Mouse (Mus musculus): ENCODE measurements at regions not wholly inside any gene's neighbourhood (a gene's known extent, or its start where the extent isn't known, plus 50 kb on each side); places are given as distances from the start of the nearest gene placed in this dataset.

DNA sequence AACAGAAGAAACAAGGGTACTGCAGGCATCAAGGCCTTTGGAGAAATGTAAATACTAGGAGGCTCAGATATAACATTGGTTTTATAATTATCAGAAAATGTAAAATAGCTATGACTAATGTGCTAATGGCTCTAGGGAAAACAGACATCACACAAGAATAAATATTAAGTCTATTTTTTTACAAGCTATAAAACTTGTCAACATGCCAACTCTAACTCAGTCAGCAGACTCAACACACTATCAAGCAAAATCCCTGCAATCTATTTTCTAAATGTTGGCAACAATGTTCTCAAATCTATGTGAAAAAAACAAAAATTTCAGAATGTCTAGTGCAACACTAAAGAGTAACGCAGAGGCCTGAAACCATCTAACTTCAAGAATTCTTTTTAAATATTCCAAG is 93.5 kb upstream of the Wdr75 start:
- TF ChIP-seq POLR2A (IDR thresholded peaks at IDR 0.05; ENCODE audit: control insufficient read depth in 1 of 2, insufficient read depth in 1 of 2, low read depth in 1 of 2, low read length in 2 of 2, poor library complexity in 1 of 2) (no peak), CTCF (IDR thresholded peaks at IDR 0.05 in 2 of 3, conservative IDR thresholded peaks at IDR 0.05 in 1 of 3; ENCODE audit: control insufficient read depth in 1 of 3, insufficient read depth in 1 of 3, low read depth in 2 of 3, low read length in 3 of 3, poor library complexity in 1 of 3, severe bottlenecking in 1 of 3) (no peak), EP300 (IDR thresholded peaks at IDR 0.05; ENCODE audit: low read depth in 1 of 2, low read length in 2 of 2) (no peak), UBTF (IDR thresholded peaks at IDR 0.05; ENCODE audit: borderline replicate concordance, insufficient read depth, low read depth, low read length) (no peak), TCF12 (IDR thresholded peaks at IDR 0.05; ENCODE audit: low read depth, low read length) (no peak), MAX (IDR thresholded peaks at IDR 0.05; ENCODE audit: low read length) (no peak), MYC (IDR thresholded peaks at IDR 0.05; ENCODE audit: low read depth, low read length) (no peak), HCFC1 (IDR thresholded peaks at IDR 0.05; ENCODE audit: low read depth, low read length) (no peak), MAFK (IDR thresholded peaks at IDR 0.05; ENCODE audit: borderline replicate concordance, low read depth, low read length) (no peak), ELF1 (IDR thresholded peaks at IDR 0.05; ENCODE audit: low read depth, low read length) (no peak), CHD1 (IDR thresholded peaks at IDR 0.05; ENCODE audit: low read depth, low read length) (no peak)

All from MEL (cell line).